Mouse (Mus musculus) G1E (cell line): ENCODE results near the gene Hcrtr1.

Experiments
- CTCF ChIP-seq: IDR thresholded peaks from 2 replicates; pipeline ENCODE4 v1.5.1; 2012; ENCODE audit warnings: low read depth, low read length, inconsistent platforms, mixed read lengths
- TAL1 ChIP-seq: conservative IDR thresholded peaks from 2 replicates; pipeline ENCODE4 v1.6.1; 2012; ENCODE audit warnings: low read depth, low read length, inconsistent platforms, mixed read lengths

GRCm38 (mm10) chr4:130082211-130082610 is 56.9 kb downstream of the Hcrtr1 start:
- TF ChIP-seq CTCF = no peak
- TF ChIP-seq TAL1 = no peak
